Mouse (Mus musculus): Measurements from ENCODE around the gene Thada. TPM values are rescaled to one million over a fixed set of nuclear protein-coding genes. Genes with fewer than 3 reads are reported as not detected.

The Thada gene
- total RNA-seq, 2 experiments from 2014 or later = 37.6 to 39.3 TPM

Other genes with a start within 250 kb of the Thada start
- 0.32 and 0.43 TPM in 2 replicates for gene Plekhh2, start 45.7 kb upstream of the Thada start, total RNA-seq (2014; fragmentation: Nextera tagmentation)
- gene Plekhh2, start 45.7 kb upstream of the Thada start, total RNA-seq (2017) = 0.43 TPM in 1 of 2 replicates, not detected in the other
- 4.8 and 6.4 TPM in 2 replicates for gene Dync2li1, start 160.3 kb upstream of the Thada start, total RNA-seq (2014; fragmentation: Nextera tagmentation)
- 2.3 and 4.2 TPM in 2 replicates for gene Dync2li1, start 160.3 kb upstream of the Thada start, total RNA-seq (2017)
- not detected in 2 replicates for gene Abcg8, start 210.1 kb upstream of the Thada start, total RNA-seq (2014; fragmentation: Nextera tagmentation)
- not detected in 2 replicates for gene Abcg8, start 210.1 kb upstream of the Thada start, total RNA-seq (2017)
- not detected in 2 replicates for gene Abcg5, start 216.8 kb upstream of the Thada start, total RNA-seq (2014; fragmentation: Nextera tagmentation)
- not detected in 2 replicates for gene Abcg5, start 216.8 kb upstream of the Thada start, total RNA-seq (2017)

All from granulocyte monocyte progenitor cell, adult 5-6 weeks (primary cell).